Mouse (Mus musculus) heart, adult 9 months (tissue): ENCODE measurements at regions not wholly inside any gene's neighbourhood (a gene's known extent, or its start where the extent isn't known, plus 50 kb on each side); places are given as distances from the start of the nearest gene placed in this dataset.

Experiments
- DNase-seq, 2 experiments: peaks; one replicate each; pipeline ENCODE4 v3.0.0; 2022; ENCODE audit warnings: low spot score in 2 of 2

- no peak for DNase-seq
Measured at GRCm38 (mm10) chr2:178711587-178712080, 281.3 kb downstream of the Cdh26 start.

- DNase-seq, result no peak
Measured at GRCm38 (mm10) chr2:178712391-178712892, 282.1 kb downstream of the Cdh26 start.

DNA sequence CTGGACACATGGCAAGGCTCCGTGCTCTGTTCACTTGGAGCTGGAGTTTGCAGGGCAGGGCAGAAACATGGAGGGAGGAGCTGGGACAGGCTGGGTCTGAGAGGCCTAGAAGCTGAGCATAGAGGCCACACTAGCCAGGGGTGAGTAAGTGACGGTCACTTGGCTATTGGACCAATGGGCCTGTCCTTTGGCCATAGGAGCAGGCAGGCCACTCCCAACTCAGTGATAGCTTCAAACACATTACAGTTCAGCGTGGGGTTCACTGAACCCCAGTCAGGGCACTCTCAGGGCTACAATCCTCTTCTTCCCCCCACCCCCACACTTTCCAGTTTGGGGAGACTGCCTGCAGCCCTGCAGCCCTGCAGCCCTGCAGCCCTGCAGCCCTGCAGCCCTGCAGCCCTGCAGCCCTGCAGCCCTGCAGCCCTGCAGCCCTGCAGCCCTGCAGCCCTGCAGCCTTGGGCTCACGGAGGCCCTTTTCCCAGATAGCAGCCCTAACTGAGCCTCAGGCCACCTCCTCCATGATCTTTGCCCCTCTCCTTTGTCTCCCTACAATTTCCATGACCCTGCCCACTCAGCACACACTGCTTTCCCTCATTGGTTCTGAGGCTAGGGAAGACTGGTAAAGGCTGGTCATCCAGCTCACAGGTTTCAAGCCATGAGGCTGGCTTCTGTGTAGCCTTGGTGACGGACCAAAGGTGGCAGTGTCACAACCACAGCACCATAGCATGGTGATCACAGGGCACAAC, 285.3 kb downstream of the Cdh26 start:
- no peak for DNase-seq

DNA sequence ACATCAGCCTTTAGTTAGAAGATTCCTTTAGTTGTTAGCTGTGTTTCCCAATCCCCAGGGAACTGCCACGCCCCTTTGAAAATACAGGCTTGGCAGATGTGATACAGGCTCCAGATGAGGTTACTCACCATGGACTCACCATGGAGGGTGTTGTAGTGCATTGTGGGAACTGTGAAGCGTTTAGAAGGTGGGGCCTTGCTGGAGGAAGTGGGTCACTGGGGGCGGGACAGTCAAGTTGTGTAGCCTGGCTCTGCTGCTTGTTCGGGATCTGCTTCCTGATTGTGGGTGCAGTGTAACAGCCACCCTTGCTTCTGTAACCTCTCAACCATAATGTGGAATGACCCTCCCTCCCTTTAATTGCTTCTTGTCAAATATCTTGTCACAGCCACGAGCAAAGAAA, 287.7 kb downstream of the Cdh26 start:
- no peak for DNase-seq

- DNase-seq, result no peak
Measured at GRCm38 (mm10) chr2:178723455-178723854, 293.1 kb downstream of the Cdh26 start.

- no peak for DNase-seq
Measured at GRCm38 (mm10) chr2:178724228-178724627, 293.9 kb downstream of the Cdh26 start.

- DNase-seq, result no peak
Measured at GRCm38 (mm10) chr2:178727930-178728793, 297.8 kb downstream of the Cdh26 start.

DNA sequence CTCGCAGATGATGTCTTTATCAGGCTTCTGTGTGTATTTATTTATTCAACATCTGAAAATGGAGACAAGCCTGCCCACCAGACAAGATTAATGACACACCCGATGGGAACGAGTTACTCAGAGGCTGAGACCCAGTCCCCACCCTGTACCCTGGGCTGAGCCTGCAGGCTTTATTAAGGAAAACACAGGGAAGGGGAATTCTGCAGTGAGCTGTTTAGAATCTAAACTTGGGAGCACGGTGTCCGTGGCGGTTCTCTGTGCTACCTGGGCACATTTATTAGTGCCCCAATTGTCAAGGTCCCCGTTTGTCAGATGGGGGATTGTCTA, 298.4 kb downstream of the Cdh26 start:
- no peak for DNase-seq

DNA sequence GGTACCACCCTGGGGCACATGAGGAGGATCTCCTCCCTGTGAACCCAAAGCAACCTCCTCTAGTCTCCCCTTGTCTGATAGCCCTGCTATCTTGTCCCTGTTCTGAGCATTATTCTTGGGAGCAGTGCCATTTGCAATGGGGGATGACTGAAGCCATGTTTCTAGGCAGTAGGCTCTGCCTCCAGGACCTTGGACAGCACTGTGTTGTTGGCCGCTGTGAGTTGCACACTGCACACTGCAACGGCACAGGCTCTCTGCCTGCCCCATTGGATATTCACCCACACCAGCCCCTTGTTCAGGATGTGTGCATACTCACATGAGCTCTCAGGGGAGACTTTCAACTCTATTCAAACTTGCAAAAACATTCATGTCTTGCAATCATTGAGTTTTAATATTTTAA, 304.8 kb downstream of the Cdh26 start:
- DNase-seq, result no peak

DNA sequence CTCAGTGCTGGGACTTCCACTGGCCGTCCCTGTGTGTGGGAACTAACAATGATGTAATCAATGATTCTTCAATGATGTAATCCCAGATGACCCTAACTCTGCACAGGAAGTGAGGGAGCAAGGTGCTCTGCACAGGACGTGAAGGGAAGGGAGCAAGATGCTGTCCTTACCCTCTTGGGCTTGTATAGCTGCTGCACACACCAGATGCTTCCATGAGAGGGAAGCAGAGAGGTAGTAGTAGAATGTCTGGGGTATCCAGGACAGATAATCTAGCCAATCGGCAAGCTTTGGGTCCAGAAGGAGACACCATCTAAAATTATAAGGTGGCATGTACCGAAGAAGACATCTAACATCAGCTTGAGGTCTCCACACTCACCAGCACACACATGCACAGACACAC, 314.3 kb downstream of the Cdh26 start:
- DNase-seq, result no peak

DNA sequence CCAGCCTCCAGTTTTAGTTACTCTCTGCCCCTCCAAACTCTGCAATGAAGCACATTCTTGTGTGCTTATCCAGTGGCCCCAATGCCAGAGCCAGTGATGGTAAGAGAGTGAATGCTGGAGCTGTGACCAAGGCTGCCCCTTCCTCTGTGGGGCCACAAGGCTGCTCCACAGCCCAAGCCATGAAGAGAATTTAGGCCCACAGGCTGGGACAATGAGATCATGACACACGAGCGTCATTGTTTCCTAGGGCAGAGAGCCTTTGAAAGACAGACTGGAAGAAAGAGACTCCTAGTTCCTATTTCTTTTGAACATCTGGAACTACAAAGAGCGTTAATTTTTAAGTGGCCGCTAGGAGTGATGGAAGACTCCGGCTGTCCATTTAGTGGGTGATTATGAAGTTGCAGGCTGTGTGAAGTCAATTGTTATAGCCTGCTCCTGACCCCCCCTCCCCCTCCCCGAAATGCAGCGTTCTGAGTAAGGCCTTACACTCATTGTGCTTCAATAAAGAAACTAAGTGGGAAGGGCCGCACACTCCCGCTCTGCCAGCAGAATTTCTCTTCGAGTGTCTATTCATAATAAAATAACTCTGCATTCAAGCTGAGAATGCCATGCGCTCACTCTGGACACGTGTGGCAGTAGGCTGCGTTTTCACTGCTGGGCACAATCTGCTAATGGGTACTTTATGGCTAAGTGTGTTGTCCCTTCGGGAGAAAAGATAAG, 315.1 kb downstream of the Cdh26 start:
- no peak for DNase-seq

DNA sequence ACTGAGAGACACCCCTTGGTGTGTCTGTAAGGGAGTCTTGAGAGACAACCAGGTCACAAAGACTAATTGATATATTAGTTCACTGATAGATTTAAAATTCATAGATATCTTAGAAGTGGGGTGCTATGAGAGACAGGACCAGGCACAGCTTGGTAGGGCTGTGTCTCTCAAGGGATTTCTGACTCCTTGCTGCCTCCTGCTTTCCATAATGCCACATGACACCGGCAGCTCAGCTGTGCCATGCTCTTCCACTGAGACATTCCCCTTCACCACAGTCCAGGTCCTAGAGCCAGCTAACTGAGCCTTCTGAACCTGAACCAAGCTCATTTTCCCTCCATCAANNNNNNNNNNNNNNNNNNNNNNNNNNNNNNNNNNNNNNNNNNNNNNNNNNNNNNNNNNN, 320.9 kb downstream of the Cdh26 start:
- no peak for DNase-seq

GRCm38 (mm10) chr2:178758366-178758765, 328.0 kb downstream of the Cdh26 start:
- peak in 1 of 2 experiments; percentile 46 for DNase-seq

DNA sequence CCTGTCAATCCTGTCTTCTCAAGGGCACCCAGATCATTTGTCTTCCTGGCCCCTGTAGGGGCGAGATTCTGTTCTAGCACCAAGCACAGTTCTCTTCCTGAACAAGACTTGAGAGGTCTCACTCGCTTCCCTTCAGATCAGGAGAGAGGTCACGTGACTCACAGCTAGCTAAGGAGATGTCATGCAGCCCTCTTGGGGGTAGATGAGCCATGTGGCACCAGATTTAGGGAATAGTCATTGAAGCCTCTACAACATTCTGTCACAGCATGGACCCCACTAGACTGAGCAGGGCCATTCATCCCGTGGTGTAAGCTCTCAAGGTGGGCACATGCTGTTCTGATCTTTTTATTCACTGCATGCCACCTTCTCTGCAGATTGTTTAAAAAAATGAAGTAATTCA, 338.2 kb downstream of the Cdh26 start:
- no peak for DNase-seq

- DNase-seq, result no peak
Measured at GRCm38 (mm10) chr2:178769001-178769400, 338.7 kb downstream of the Cdh26 start.

- no peak for DNase-seq
Measured at GRCm38 (mm10) chr2:178771435-178771834, 341.1 kb downstream of the Cdh26 start.

DNA sequence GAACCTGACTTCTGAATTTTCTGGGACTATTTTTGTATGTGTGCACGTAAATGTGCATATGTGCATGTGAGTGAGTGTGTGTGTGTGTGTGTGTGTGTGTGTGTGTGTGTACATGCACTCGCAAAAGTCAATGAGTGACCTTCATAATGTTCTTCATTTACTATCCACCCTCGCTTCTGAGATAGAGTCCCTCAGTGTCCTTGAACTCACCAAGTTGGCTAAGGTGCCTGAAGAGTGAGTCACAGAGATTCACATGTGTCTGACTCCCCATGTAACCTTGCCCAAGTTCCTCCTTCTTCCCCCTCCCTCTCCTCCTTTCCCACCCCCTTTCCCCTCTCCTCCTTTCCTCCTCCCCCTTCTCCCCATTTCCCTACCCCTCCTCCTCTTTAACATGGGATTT, 341.6 kb downstream of the Cdh26 start:
- no peak for DNase-seq

DNA sequence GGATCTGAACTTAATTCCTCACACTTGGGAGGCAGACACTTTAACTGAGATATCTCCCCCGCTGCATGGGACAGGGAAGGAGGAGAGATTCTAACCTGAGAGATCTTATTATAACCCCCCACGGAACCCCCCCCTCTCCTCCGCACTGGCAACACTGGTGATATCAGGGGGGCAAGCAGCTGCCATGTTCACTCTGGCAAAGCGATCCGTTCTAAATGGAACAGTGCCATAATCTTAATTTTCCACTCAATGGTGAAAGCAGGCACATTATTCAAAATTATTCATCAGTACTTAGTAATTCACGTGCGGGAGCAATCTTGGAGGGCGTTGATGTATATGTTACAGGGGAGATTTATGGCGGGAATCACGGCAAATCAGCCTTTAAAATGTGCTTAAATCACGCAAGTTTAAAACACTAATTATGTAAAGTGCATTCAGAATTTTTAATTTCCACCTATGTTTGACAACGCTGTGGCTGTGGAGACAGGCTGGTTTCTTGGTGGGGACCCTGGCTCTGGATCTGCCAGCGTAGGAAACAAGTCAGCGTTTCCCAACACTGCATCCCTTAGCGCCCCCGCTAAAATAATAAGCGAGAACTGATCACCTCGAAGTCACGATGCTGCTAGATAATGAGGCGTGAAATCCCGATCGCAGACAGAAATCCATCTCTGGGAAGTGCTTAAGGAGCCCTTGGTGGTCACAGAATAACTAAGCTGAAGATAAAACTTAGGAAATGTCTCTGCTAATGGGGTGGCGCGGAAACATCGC, 354.7 kb downstream of the Cdh26 start:
- DNase-seq, result no peak

DNA sequence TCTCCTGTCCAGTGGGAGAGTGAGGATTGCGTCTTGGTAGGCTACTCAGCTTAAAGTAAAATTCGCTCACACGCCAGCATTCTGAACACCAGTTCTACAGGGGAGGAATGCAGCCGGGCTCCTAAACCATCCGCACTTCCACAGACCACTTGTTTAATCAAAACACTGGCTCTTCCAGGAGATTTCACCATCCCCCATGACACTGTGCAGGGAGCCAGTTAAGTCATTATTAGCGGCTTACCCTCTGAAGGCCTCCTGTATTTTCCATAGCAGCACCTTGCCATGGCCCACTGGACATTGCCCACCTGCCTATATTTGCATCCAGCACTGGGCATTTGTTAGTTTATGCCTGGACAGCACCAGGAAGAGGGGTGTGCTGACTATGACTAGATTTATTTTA, 355.5 kb downstream of the Cdh26 start:
- DNase-seq, result no peak

DNA sequence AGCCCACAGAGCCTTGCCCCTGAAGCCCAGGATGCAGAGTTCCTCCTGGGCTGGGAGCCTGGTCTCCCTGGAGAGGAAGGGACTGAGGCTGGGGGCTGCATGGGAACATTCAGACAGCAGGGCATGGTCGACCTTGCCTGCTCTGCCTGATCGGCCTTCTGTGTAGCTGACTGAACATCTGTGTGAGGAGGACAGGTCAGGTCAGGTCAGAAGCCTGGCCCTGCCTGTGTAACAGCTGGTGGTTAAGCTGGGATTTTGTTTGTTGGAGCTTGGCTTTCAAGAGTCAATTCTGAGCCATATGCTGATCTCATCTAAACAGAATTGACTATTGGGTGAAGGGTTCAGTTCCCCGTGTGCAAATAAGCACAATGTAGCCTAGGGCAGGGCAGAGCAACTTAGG, 365.5 kb downstream of the Cdh26 start:
- peak; percentile 19 to 24 for DNase-seq

GRCm38 (mm10) chr2:178801464-178801863, 371.1 kb downstream of the Cdh26 start:
- DNase-seq, result no peak
